Mouse (Mus musculus) ES-Bruce4 (cell line): Measurements from ENCODE around the gene Ndufv3.

ENCODE experiments used
- EP300 ChIP-seq: IDR thresholded peaks from 2 replicates; pipeline ENCODE4 v1.6.1; 2011; ENCODE audit warnings: low read depth, low read length; ENCODE audit not compliant: insufficient read depth
- POLR2A ChIP-seq: IDR thresholded peaks from one replicate; pipeline ENCODE4 v1.8.1; 2011; ENCODE audit warnings: low read length; ENCODE audit not compliant: insufficient read depth

DNA sequence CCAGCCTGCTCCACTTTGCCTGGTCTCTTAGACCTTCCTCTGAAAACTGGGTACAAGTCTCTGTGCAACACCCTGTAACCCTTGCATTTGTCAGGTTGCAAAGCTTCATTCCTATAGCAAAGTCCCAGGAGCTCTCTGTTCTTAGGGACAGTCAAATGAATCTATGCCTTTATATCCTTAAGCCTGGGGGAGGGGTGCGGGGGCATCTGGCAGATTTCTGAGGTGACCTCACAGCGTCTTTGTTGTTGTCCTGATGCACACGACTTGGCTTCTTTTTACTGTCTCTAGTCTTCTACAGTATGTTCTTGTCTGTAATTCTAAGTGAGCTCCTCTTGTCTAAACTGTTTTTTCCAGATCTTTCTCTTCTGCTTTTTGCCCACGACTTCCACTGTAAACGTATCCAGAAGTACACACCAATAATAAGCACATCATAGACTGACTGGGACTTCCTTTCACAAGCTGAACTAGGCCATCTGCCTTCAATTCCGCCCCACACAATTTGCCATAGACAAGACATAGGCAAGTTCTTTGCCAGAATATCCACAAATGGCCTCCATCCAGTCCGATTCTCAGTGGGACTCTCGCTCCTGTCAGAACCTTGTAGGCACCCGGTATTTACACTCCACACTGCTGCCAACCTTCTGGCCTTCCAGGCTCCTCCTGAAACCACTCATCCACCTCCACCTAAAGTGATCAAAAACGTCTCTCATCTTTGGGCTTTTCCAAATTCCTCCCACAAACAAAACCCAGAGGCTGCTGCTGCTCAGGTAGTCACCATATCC, 56.7 kb downstream of the Ndufv3 start:
- no peak for TF ChIP-seq POLR2A
- no peak for TF ChIP-seq EP300
